Mouse (Mus musculus) embryonic fibroblast, embryonic 13.5 days (primary cell): ENCODE data around the gene A4galt.

ENCODE experiments used
- CTCF ChIP-seq: IDR thresholded peaks from 2 replicates; pipeline ENCODE4 v1.5.1; 2011; ENCODE audit warnings: mild to moderate bottlenecking, control low read depth, low read length, moderate library complexity, borderline replicate concordance; ENCODE audit not compliant: insufficient read depth
- POLR2A ChIP-seq: IDR thresholded peaks from 2 replicates; pipeline ENCODE4 v1.6.1; 2011; ENCODE audit warnings: low read depth, mild to moderate bottlenecking, control low read depth, low read length, moderate library complexity

DNA sequence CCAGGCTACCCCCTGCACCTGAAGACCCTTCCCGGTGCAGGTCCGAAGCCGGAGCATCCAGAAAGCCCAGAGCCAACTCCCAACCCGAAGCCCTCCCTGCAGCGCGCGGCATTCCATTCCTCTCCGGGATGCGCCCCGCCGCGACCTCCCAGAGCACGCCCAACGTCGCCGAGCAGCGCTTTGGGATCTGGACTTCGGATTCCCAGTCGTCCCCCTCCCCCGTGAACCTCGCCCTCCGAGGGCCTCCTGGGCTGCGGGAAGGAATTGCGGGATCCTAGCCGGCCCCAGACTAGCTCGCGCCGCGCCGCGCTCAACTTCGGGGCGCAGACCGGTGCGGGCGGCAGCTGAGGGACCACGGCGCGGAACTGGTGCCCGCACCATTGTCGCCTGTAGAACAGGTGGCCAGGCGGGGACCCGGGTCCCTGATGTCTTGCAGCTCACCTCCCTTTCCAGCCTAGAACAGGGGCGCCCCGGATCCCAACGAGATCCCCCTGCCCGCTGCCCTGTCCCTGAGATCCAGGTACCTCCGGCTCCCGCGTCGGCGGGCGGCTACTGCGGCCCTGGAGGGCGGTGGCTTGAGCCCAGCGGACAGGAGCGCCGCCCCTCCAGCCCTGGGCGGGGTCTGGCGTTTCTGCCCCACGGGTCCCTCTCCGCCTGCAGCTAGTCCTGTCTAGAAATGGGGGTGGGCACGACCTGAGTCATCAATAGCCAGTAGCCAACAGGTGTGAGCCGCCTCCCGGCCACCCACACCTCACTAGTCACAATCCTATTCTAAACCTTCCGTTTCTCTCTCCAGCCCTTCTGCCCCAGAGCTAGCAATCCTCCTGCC is at the start of gene A4galt:
- TF ChIP-seq POLR2A = peak; percentile 68
- TF ChIP-seq CTCF = no peak
